Mouse (Mus musculus) left cerebral cortex, adult 8-10 months (tissue): ENCODE results near the gene Fgd6. TPM values are rescaled to one million over a fixed set of nuclear protein-coding genes. Genes with fewer than 3 reads are reported as not detected.
A peak's percentile ranks its signal among the peaks of the same experiment; 100 is the strongest.

Experiments used
- DNase-seq, 2 experiments: peaks; one replicate each; pipeline ENCODE4 v3.0.0; 2022; ENCODE audit warnings: low spot score in 2 of 2
- total RNA-seq, 4 experiments: library from RNA; stranded (reverse); gene quantifications; 2 replicates each; pipeline ENCODE4 v1.2.4; 2022

Gene Fgd6
- total RNA-seq, 4 experiments from 2014 or later, result 9.3 to 11.6 (median 10.5) TPM

- no peak for DNase-seq
Measured at GRCm38 (mm10) chr10:94090032-94090431, 54.2 kb downstream of the Fgd6 start.

- no peak for DNase-seq
Measured at GRCm38 (mm10) chr10:94093534-94093933, 57.7 kb downstream of the Fgd6 start.

GRCm38 (mm10) chr10:94095743-94096465 is 60.1 kb downstream of the Fgd6 start:
- DNase-seq, result no peak

- no peak for DNase-seq
Measured at GRCm38 (mm10) chr10:94097081-94097845, 61.5 kb downstream of the Fgd6 start.

GRCm38 (mm10) chr10:94098100-94098499 is 62.3 kb downstream of the Fgd6 start:
- DNase-seq, result no peak

GRCm38 (mm10) chr10:94105498-94105897 is 69.7 kb downstream of the Fgd6 start:
- DNase-seq, result no peak

- DNase-seq, result no peak
Measured at GRCm38 (mm10) chr10:94107168-94107567, 71.4 kb downstream of the Fgd6 start.

- DNase-seq, result no peak
Measured at GRCm38 (mm10) chr10:94107607-94108006, 71.8 kb downstream of the Fgd6 start.

GRCm38 (mm10) chr10:94108791-94109190 is 73.0 kb downstream of the Fgd6 start:
- DNase-seq, result no peak

GRCm38 (mm10) chr10:94110834-94111754 is 75.3 kb downstream of the Fgd6 start:
- DNase-seq, result no peak

GRCm38 (mm10) chr10:94112207-94112606 is 76.4 kb downstream of the Fgd6 start:
- DNase-seq, result no peak

- DNase-seq, result peak; percentile 60 to 67
Measured at GRCm38 (mm10) chr10:94115893-94116599, 80.2 kb downstream of the Fgd6 start.

- DNase-seq, result no peak
Measured at GRCm38 (mm10) chr10:94116781-94117340, 81.1 kb downstream of the Fgd6 start.

GRCm38 (mm10) chr10:94117916-94118315 is 82.1 kb downstream of the Fgd6 start:
- DNase-seq, result no peak

GRCm38 (mm10) chr10:94118993-94119392 is 83.2 kb downstream of the Fgd6 start:
- no peak for DNase-seq

- DNase-seq, result no peak
Measured at GRCm38 (mm10) chr10:94120676-94121075, 84.9 kb downstream of the Fgd6 start.

- DNase-seq, result no peak
Measured at GRCm38 (mm10) chr10:94122595-94122994, 86.8 kb downstream of the Fgd6 start.

- no peak for DNase-seq
Measured at GRCm38 (mm10) chr10:94123581-94123980, 87.8 kb downstream of the Fgd6 start.

- DNase-seq, result no peak
Measured at GRCm38 (mm10) chr10:94124376-94124775, 88.6 kb downstream of the Fgd6 start.

- DNase-seq, result peak in 1 of 2 experiments; percentile 90
Measured at GRCm38 (mm10) chr10:94129680-94130119, 93.9 kb downstream of the Fgd6 start.

GRCm38 (mm10) chr10:94133081-94133480 is 97.3 kb downstream of the Fgd6 start:
- DNase-seq, result no peak
